Mouse (Mus musculus) megakaryocyte-erythroid progenitor cell, adult 5-6 weeks (primary cell): ENCODE measurements at regions not wholly inside any gene's neighbourhood (a gene's known extent, or its start where the extent isn't known, plus 50 kb on each side); places are given as distances from the start of the nearest gene placed in this dataset.
A peak's percentile ranks its signal among the peaks of the same experiment; 100 is the strongest.

ENCODE experiments used
- ATAC-seq: replicated peaks from 2 replicates; pipeline ENCODE4 v1.8.0; 2016; ENCODE audit warnings: mild to moderate bottlenecking, inconsistent platforms; ENCODE audit not compliant: severe bottlenecking, poor library complexity, low FRiP score, low TSS enrichment

DNA sequence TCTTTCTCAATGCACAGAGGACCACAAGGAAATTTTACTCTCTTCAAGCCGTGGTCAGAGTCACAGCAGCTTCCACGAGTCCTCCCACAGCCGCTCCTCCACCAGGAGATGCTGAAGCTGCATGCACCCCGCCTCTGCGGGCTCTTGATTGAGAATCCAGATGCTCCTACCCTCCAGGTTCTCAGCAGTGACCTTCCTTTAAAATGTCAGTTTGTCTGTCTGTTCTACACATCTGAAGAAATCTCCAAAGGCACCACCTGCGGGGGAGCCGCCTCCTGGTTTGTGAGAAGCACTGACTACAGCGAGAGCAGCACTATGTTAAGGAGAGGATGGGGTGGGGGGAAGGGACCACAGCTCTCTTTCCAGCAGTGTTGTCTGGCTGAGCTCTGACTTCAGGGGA, 303.8 kb downstream of the Hlx start:
- ATAC-seq: no peak

DNA sequence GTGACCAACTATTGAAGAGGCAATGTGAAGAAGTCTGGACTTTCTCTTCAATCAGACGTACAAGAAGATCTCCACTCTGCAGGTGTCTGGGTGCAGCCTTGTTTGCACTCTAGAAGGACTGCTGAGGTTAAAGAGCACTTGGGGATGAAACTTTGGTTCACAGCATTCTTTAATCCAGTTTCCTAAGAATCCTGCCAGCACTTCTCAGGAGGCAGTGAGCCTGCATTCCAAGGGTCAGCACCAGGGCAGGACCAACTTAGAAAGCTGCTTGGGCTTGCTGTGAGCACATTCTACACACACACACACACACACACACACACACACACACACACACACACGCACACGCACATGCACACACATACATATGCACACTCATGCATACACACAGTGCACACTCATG, 304.4 kb downstream of the Hlx start:
- no peak for ATAC-seq

DNA sequence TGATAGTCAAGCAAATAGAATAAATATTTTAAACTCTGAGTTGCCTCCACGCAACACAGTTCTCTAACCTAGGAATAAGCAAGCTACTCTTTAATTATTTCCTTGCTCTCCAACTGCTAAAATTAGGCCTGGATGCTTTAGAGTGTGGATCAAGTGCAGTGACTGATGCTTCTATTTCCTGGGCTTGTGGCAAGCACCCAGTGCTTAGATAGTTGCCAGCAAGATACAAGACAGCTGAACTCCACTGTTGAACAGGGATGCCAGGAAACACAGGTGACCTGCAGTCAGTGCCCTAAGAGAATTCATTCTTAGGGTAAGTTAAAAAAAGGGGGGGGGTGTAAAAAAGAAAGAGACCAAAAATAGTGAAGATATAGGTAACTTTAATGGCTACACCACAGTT, 306.7 kb downstream of the Hlx start:
- no peak for ATAC-seq

DNA sequence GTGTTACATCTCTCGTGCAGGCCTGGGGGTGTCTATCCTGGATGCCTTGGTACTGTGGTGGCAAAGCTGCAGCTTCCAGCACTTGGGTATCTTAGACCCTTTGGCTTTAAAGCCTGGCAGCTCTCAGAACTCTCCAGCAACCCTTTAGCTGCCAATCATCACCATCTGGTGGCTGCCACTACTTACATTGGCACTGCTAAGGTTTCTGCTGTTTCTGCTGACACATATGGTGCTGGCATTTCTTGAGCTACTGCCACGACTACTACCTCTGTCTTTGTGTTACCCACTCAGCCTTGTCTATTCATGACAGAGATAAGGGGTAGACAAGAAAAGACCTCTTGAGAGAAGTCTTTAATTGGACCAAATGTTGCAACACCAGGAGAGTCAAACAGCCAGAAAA, 308.4 kb downstream of the Hlx start:
- no peak for ATAC-seq

DNA sequence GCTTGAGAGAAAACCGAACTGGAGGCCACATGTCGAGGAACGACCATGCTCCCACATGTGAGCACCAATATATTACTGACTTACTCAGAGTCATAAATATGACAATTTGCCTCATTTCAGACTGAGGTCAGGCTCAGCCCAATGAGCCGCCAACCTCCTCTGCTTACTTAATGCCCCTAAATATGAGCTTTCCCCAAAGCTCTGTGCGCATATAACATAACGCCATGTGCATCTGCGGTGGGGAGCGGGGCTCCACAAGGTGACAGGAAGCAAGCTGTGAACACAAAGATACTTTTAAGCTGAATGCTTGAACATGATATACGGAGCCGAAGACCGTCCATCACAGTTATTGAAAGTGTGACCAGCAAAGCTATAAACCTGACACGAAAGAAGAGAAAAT, 319.8 kb downstream of the Hlx start:
- ATAC-seq: no peak

DNA sequence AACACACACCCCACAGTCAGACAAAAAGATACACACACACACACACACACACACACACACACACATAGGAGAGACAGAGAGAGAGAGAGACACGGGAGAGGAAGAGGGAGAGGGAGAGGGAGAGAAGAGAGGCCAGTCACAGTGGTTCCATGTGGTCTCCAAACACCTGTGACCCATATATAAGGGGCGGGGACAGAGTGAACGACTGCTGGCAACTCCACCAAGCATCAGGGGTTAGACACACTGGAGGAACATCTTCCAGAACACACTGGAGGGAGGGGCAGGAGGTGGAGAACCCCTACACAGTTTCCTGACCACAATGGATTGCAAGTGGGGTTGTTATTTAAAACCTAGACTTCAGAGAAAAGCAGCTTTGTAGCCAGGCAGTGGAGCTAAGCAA, 321.4 kb downstream of the Hlx start:
- ATAC-seq: no peak

DNA sequence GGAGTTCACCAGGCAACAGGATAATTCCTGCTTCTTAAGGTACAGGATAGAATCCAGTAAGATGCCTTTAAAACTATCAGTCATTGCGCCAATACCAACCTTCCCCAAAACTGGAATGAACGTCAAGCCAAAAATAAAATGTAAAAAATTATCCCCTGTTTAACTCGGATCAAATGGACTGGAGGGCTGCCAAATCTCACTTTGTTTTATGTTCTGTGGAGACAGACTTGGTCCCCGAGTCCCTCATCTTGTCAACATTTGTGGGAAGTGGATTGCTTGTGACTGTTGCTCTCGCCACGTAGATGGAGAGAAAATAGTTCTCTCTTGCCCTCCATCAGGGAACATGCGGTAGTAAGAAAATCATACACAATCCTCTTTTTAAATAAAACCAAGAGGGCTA, 322.4 kb downstream of the Hlx start:
- no peak for ATAC-seq

DNA sequence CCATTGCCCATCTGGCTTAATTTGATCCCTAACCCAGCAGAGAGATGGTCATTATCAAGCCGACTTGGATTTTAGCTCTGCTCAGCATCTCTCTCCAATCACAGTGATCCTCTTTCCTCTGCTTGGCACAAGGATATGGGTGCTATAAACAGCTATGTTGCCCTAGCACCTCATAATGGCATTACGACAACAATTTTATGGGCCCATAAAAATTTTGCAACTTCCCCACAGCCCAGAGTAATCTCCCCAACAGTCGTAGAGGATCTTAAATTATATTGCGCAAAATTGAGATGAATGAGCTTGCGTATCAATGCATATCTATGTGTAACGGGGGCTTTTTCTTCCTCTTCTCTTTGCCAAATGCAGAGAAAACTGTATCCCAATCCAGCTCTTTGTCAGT, 329.4 kb downstream of the Hlx start:
- no peak for ATAC-seq

DNA sequence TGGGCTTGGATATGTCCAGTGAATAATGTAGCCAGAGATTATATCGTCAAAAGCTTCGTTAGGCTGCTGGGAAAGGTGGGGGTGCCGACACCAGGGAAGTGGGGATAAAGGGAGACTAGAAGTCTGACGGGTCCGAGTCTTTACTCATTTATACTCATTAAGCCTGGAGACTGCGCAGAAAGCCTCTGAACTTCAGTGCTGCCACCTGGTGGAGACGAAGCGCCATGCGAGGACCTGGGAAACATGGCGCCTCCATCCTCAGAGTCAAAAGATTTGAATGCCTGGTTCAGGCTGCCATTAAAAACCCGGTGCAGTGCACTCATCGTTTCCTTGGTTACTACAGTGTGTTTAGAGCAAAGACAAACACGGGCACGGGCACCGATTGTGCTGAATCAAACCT, 337.2 kb downstream of the Hlx start:
- ATAC-seq: peak; percentile 85

DNA sequence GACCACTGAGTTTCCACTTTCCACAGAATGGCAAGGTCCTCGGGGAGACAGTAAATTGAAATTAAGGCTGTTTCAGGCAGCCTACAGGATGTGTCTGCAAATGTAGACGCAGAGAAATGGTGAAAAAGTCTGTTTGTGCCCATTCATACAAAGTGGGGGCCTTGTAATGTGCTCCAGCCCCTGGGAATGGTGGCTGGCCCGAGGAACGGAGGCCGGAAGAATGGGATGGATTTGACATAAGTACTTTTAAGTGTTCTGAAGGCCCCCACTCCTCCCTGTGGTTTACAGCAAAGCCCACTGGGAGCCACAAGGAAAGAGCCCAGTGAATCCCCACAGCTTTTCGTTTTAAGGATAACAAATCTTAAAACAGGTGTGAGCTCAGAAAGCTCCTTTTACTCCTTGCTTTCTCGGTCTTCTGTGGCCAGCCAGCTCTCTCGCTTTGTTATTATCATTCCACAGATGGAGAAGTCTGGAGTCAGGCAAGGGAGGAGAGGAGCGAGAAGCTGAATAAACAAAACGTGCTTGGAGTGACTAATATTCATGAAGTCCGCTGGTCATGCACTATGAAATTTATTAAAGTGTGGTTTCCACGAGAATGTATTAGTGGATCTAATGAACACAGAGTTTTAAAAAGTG, 337.7 kb downstream of the Hlx start:
- ATAC-seq: no peak

DNA sequence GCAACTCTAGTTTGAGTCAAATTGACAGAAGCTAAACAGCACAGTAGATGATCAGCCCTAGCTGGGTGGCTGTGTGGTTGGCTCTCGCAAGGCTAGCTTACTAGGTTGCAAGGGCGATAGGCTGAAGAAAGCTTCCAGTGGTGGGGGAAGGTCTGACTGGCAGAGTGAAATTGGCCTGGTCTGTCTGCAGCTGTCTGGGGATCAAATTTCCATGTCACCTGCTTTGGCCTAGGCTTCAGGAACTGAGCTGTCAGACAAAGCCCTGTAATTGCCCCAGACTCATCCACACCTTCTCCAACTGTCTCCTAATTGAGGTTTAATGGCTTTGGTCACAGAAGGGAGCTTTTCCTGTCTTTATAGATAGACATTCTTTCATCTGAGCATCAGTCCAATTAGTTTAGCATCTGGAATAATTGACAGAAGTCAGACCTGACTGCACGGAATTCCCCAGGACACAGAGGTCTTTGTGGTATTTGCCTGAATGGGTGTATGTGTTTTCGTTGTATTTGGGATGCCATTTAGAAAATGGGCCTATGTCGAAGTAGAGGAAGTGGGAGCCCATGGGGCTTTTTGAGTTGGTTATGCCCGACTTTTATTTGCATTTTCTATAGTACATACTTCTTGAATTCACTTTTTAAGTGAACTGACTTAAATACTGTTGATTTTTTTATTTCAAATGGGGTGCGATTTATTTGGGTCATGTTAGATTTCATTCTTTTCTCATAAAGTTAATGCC, 348.2 kb downstream of the Hlx start:
- no peak for ATAC-seq

DNA sequence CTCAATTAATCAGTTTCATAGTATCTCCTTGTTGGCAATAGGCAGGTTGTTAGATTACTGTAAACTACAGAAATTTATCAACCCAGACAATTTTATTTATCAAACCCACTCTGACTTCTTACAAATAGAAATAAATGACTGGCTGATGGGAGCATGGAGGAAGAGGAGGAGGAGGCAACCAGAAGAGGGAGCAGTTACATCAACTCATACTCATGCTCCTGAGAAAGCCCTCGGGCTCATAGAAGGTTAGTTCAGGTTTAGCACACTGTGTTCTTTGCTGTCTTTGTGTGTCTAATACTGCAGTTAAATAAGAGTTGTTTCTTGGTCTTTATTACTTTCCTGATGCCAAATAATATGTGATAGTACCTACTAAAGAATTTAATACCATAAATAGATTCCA, 344.6 kb upstream of the 1700056E22Rik start:
- ATAC-seq: peak; percentile 34; the same call in 1 of the 2 replicates

DNA sequence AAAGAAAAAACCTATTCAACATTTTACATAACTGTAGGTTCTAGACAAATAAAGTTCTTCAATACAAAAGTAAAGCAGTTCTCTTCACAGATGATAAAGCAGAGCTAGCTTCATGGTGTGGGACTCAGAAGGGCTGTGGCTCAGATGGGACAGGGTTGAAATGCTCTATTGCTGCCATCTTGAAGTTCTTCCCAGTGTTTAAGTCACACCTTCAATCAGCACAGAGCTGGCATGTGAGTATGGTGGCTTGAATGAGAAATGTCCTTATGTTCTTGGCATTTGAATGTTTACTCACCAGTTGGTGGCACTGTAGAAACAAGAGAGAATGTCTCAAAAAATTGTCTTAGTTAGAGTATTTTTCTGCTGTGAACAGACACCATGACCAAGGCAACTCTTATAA, 330.9 kb upstream of the 1700056E22Rik start:
- no peak for ATAC-seq

DNA sequence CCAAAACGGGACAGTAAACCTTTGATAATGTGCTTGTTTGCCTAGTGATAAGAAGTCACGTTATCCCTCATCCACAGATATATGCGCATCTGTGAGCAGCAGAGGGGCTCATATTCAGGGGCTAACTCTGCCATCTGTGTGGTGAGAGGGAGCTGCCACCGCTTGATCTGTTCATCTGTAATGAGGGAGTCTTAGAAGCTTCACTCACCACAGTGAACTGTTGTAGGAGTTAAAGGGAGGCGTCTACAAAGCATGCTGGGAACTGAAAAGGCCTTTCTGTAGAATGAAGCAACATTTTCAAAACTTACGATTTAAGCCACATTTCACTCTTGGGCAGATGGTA, 324.1 kb upstream of the 1700056E22Rik start:
- ATAC-seq: no peak

DNA sequence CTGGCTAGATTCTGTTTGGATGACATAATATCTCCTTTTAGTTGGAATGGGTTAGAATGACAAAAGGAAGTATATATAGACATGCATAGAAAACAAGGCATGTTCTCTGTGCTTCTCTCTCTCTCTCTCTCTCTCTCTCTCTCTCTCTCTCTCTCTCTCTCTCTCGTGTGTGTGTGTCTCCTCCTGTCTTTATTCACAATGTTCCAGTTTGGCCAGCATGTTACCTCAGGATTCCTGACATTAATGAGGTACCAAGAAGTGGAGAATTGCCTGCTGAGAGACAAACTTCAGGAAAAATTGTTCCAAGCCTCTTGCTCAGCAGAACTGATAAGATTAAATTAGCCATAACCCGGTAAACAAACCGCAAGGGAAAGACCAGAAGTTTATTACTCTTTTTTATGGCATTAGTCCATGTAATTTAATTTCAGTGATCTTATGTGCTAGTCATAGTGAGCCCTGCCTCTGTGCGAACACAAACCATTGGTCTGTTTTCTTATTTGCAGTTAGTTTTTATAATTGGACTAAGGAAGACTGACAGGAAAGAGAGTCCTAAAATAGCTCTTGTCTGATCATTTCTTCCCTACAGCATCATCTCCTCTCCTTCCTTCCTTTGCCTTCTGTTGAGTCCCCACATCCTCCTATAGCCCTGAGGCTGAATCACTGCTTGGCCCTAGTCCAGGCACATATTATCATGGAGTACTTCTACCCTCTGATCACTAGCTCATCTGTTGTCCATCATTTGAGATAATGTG, 323.5 kb upstream of the 1700056E22Rik start:
- ATAC-seq: no peak

DNA sequence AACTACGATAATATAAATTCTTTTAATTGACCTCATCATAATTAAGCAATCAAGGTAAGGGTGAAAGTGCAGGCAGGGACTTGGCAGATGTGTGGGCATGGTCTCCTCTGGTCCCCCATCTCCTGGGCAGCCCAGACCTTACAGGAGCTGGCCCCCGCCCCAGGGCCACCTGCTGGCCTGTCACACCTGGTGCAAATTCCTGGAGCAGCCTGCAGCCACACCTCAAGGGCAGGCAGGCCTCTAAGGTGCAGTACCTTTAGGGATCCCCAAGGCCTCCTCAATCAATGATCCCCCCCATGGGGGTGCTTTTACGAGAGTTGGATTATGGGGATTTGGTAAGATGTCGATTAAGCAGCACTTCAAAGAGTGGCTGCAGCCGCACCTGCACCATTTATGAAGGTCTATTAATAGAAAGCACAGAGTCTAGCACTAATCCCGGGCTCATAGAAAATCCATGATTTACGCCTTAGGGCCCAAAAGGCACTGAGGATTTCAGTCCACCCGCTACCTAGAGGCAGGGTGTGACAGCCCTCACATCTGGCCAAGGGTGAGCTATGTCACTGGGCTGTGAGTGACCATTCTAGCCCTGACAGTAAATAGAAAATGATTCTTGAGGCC, 319.8 kb upstream of the 1700056E22Rik start:
- ATAC-seq: no peak

DNA sequence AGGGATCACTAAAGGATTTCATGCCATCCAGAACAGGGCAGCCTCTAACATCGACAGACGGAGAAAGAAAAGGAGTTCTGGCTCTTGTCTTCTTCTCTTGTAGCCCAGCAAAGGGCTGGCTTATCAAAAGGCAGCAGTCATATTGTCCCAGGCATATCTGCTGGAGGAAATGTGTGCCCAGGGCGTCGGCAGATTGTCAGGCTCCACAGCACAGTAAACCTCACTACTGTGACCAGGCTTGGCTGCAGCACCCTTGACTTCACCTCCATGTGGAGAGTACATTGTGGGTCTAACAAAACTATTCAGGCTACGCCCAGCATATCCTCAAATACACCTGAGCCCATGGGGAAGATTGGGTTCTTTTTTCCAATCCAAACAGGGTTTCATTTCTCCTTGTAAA, 317.7 kb upstream of the 1700056E22Rik start:
- ATAC-seq: peak; percentile 99

DNA sequence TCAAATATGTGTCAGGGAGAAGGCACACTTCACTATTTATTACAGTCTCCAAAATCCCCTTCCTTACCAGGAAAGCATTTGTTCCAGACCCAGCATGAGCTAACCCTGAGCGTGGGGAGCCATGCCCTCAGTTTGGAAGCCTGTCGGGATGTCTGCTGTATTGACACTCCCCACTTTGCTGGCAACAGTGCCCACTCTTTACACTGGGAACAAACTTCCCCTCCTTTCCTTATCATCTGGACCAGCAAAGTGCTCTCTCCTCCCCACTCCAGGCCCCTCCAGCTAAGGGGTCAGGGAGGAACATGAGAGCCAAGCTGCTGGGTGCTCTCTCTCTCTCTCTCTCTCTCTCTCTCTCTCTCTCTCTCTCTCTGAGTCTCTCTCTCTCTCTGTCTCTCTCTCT, 310.7 kb upstream of the 1700056E22Rik start:
- no peak for ATAC-seq

DNA sequence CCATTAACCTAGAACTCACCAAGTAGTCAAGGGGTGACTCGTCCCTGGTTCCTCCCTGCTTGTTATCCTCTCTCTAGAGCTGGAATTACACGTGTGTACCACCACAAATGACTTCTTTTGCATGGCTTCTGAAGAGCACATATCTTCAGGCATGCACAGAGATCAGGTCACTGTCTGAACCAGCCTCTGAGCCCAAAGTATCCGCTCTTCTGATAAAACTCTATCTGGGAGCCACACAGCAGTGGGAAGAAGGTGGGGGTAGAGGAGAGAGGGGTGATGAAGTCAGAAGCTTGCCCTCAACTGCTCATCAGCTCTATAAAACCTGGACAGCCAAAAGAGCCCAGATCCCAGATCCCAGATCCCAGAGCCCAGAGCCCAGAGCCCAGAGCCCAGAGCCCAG, 301.9 kb upstream of the 1700056E22Rik start:
- ATAC-seq: no peak

DNA sequence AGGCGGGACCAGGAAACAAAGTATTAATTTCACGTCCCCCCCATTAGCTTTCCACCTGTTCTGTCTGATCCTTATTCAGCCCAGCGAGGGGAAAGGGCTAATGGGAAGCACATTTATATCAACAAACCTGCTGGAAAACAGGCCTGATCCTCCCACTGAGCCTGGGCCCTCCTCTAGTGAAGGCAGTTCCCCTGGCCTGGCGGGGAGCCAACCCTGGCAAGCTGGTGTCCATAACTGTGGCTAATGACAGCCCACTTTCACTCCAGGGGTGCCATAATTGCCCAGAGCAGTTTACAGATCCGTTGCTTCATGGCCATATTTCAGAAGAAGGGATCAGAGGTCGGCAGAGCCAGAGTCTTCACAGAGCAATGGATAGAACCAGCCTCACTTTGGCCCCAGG, 301.2 kb upstream of the 1700056E22Rik start:
- no peak for ATAC-seq

DNA sequence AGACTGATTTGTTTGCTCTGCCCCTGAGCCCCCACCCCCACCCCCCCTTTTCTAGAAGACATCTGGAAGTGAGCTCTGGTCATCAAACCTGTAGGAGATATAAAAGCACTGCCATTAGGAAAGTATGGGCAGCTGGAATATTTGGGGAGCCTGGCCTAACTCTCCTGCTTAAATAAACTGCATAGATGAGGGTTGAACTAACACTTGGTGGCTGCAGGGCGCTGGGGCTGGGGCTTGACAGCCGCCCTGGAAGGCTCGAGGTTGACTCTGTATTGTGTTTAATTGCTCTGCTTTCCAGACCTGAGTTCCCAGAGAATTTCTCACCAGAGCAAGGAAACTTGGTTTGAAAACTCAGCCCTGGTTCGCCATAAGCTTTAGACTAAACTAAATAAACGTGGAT, 300.7 kb upstream of the 1700056E22Rik start:
- no peak for ATAC-seq
